Mouse (Mus musculus): ENCODE data around the gene Rhobtb3. TPM values are rescaled to one million over a fixed set of nuclear protein-coding genes. Genes with fewer than 3 reads are reported as not detected.

Rhobtb3 gene
- total RNA-seq, 2 experiments from 2014 or later = 11.6 to 15.8 TPM

Other genes starting within 250 kb of the Rhobtb3 start
- 10 to 100 TPM; 21.9 to 31.8 TPM for gene Ell2, start 237.2 kb downstream of the Rhobtb3 start, total RNA-seq (2021)
- 10 to 100 TPM; 36.8 to 47.8 TPM for gene Glrx, start 104.1 kb downstream of the Rhobtb3 start, total RNA-seq (2021)
- gene Spata9, start 23.2 kb upstream of the Rhobtb3 start, total RNA-seq (2021) = not detected
- 10 to 100 TPM; 17.8 to 21.3 TPM for gene Rfesd, start 74.8 kb upstream of the Rhobtb3 start, total RNA-seq (2021)
- gene Gpr150, start 113.1 kb upstream of the Rhobtb3 start, total RNA-seq (2021) = not detected
- gene Arsk, start 154.7 kb upstream of the Rhobtb3 start, total RNA-seq (2021) = 1 to 10 TPM; 2.7 TPM
- 10 to 100 TPM; 13.3 to 13.4 TPM for gene Ttc37, start 154.8 kb upstream of the Rhobtb3 start, total RNA-seq (2021)